Mouse (Mus musculus) myocyte (in vitro differentiated cells): ENCODE results near the gene Ski. TPM values are rescaled to one million over a fixed set of nuclear protein-coding genes. Genes with fewer than 3 reads are reported as not detected.

Experiments
- H3K27me3 ChIP-seq: one replicate; pipeline ENCODE4 v1.6.1; 2011; ENCODE audit not compliant: control insufficient read depth, insufficient read depth, insufficient read length
- H3K36me3 ChIP-seq: one replicate; pipeline ENCODE4 v1.6.1; 2011; ENCODE audit not compliant: control insufficient read depth, insufficient read depth
- H3K4me2 ChIP-seq: one replicate; pipeline ENCODE4 v1.6.1; 2011; ENCODE audit warnings: low read depth, control low read depth
- H3K4me3 ChIP-seq: one replicate; pipeline ENCODE4 v1.5.1; 2011; ENCODE audit warnings: mild to moderate bottlenecking, control low read depth, moderate library complexity
- H3K79me2 ChIP-seq: one replicate; pipeline ENCODE4 v1.6.1; 2011; ENCODE audit not compliant: control insufficient read depth, insufficient read depth
- H3ac ChIP-seq: one replicate; pipeline ENCODE4 v1.6.1; 2011; ENCODE audit not compliant: control insufficient read depth, insufficient read length
- CEBPB ChIP-seq: IDR thresholded peaks from 2 replicates; pipeline ENCODE4 v1.6.1; 2011; ENCODE audit warnings: mild to moderate bottlenecking, moderate library complexity; ENCODE audit not compliant: poor library complexity, insufficient read depth, severe bottlenecking
- E2F4 ChIP-seq: IDR thresholded peaks from one replicate; pipeline ENCODE4 v1.6.1; 2011; ENCODE audit warnings: mild to moderate bottlenecking, control low read depth, moderate library complexity; ENCODE audit not compliant: insufficient read depth
- MAX ChIP-seq: IDR thresholded peaks from one replicate; pipeline ENCODE4 v1.6.1; 2011; ENCODE audit warnings: low read depth, mild to moderate bottlenecking, control low read depth
- MYOD1 ChIP-seq, 3 experiments: IDR thresholded peaks; one replicate each; pipeline ENCODE4 v1.6.1; 2011; ENCODE audit warnings: control low read depth in 2 of 3, low read depth in 2 of 3, mild to moderate bottlenecking in 2 of 3, moderate library complexity in 1 of 3; ENCODE audit not compliant: insufficient read length in 2 of 3, control insufficient read depth in 1 of 3
- MYOG ChIP-seq, 3 experiments: IDR thresholded peaks; one replicate each; pipeline ENCODE4 v1.6.1; 2011; ENCODE audit warnings: control low read depth in 2 of 3, low read depth in 2 of 3, mild to moderate bottlenecking in 2 of 3; ENCODE audit not compliant: insufficient read length in 2 of 3, control insufficient read depth in 1 of 3, insufficient read depth in 1 of 3
- POLR2A ChIP-seq: IDR thresholded peaks from one replicate; pipeline ENCODE4 v1.6.1; 2011; ENCODE audit warnings: low read depth, mild to moderate bottlenecking, control low read depth, moderate library complexity; ENCODE audit not compliant: insufficient read length
- POLR2AphosphoS2 ChIP-seq: IDR thresholded peaks from one replicate; pipeline ENCODE4 v1.6.1; 2011; ENCODE audit warnings: low read depth, control low read depth; ENCODE audit not compliant: insufficient read length
- REST ChIP-seq: IDR thresholded peaks from one replicate; pipeline ENCODE4 v1.6.1; 2011; ENCODE audit warnings: mild to moderate bottlenecking, control low read depth, moderate library complexity; ENCODE audit not compliant: insufficient read depth, insufficient read length
- SRF ChIP-seq: IDR thresholded peaks from one replicate; pipeline ENCODE4 v1.6.1; 2011; ENCODE audit warnings: low read depth; ENCODE audit not compliant: control insufficient read depth, insufficient read length
- TCF12 ChIP-seq: IDR thresholded peaks from one replicate; pipeline ENCODE4 v1.6.1; 2011; ENCODE audit warnings: mild to moderate bottlenecking, control low read depth; ENCODE audit not compliant: poor library complexity, insufficient read depth, severe bottlenecking
- TCF3 ChIP-seq: IDR thresholded peaks from one replicate; pipeline ENCODE4 v1.6.1; 2011; ENCODE audit warnings: low read depth, control low read depth; ENCODE audit not compliant: insufficient read length
- USF1 ChIP-seq: IDR thresholded peaks from one replicate; pipeline ENCODE4 v1.6.1; 2011; ENCODE audit warnings: low read depth, mild to moderate bottlenecking, control low read depth, moderate library complexity
- polyA plus RNA-seq: library from polyadenylated mRNA; unstranded; fragments of >200 nt; fragmentation: generic; extraction: Trizol; gene quantifications from one replicate; pipeline ENCODE4 v1.2.1, GENCODE M21; 2012; ENCODE audit warnings: missing spikeins

The Ski gene
- polyA plus RNA-seq, 1 experiment = 54.5 TPM

DNA sequence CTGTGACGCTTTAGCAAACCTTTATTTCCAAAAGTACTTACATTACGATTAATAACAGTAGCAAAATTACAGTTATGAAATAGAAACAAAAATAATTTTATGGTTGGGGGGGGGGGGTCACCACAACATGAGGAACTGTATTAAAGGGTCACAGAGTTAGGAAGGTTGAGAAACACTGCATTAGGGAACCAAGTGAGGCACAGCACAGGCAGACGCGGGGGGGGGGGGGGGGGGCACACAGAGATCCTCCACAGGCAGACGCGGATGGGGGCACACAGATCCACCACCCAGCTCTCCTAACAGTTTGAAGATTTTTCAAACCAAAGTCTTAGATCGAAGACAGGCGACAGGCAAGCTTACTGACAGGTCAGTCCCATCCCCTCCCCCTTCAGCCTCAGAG is 15.9 kb downstream of the Ski start:
- Histone ChIP-seq H3K27me3 (no peaks in the 10 kb centered on the region), H3K4me2 (no peak overlapping the region), H3K36me3 (peaks cover 5% of the 10 kb centered on the region), H3ac (no peak overlapping the region), H3K4me3 (no peak overlapping the region), H3K79me2 (peaks cover 100% of the 10 kb centered on the region)
- no peak for TF ChIP-seq CEBPB
- TF ChIP-seq MYOG (IDR thresholded peaks at IDR 0.05; ENCODE audit: control insufficient read depth in 1 of 3, insufficient read depth in 1 of 3, insufficient read length in 2 of 3, low read depth in 2 of 3) = no peak
- no peak for TF ChIP-seq MAX
- TF ChIP-seq TCF3 = no peak
- TF ChIP-seq MYOD1 (IDR thresholded peaks at IDR 0.05; ENCODE audit: control insufficient read depth in 1 of 3, insufficient read length in 2 of 3, low read depth in 2 of 3) = no peak
- no peak for TF ChIP-seq TCF12
- no peak for TF ChIP-seq SRF
- TF ChIP-seq POLR2AphosphoS2 = no peak
- no peak for TF ChIP-seq REST
- TF ChIP-seq POLR2A = no peak

DNA sequence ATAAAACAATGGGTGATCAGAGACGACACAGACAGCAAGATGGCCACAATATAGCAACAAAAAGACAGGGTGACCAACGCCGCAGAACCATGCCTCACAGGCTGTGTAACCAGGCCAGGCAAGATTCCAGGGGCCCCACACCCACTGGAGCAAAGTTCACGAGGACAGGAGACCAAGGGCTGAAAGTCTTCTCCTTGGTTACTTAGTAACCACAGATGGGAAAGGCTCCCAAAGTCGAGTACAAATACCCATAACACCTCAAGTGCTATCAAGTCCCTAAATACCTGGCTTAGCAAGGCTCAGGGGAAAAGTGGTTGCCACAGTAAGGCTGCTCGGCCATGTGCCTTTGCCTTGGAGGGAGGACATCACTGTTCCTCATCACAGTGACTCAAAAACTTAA is 16.5 kb downstream of the Ski start:
- peaks cover 5% of the 10 kb centered on the region for H3K36me3 ChIP-seq
- no peak overlapping the region for H3ac ChIP-seq
- H3K4me2 ChIP-seq = no peak overlapping the region
- H3K79me2 ChIP-seq = peaks cover 100% of the 10 kb centered on the region
- TF ChIP-seq POLR2AphosphoS2 (no peak), SRF (no peak), POLR2A (no peak), MYOD1 (IDR thresholded peaks at IDR 0.05; ENCODE audit: control insufficient read depth in 1 of 3, insufficient read length in 2 of 3, low read depth in 2 of 3) (no peak), TCF3 (no peak), CEBPB (no peak), E2F4 (no peak), REST (no peak), TCF12 (no peak), MYOG (IDR thresholded peaks at IDR 0.05; ENCODE audit: control insufficient read depth in 1 of 3, insufficient read depth in 1 of 3, insufficient read length in 2 of 3, low read depth in 2 of 3) (no peak)
- no peak overlapping the region for H3K4me3 ChIP-seq
- no peaks in the 10 kb centered on the region for H3K27me3 ChIP-seq

DNA sequence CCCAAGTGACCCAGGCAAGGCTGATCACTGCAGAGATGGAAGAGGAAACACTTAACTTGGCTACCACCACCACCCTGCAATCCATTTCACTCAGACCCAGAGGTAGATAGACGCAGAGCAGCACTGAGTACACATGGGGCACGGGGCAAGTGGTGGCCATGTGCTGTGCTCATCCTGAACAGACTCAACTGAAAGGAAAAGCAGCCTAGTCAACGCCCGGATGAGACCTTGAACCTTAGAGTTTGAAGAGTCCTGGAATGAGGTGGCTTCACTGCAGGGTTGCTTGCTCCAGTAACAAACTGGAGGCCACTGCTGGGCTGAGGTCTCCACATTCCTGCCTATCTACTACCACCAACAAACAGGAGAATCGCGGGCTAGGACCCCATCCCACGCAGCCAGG is 20.6 kb downstream of the Ski start:
- H3ac ChIP-seq = no peak overlapping the region
- H3K27me3 ChIP-seq = no peaks in the 10 kb centered on the region
- peaks cover 100% of the 10 kb centered on the region for H3K79me2 ChIP-seq
- H3K4me2 ChIP-seq = no peak overlapping the region
- H3K36me3 ChIP-seq = no peaks in the 10 kb centered on the region
- no peak for TF ChIP-seq E2F4
- no peak for TF ChIP-seq USF1
- TF ChIP-seq REST = no peak
- TF ChIP-seq TCF3 = no peak
- TF ChIP-seq MAX = no peak
- TF ChIP-seq MYOD1 (IDR thresholded peaks at IDR 0.05; ENCODE audit: control insufficient read depth in 1 of 3, insufficient read length in 2 of 3, low read depth in 2 of 3) = no peak
- no peak for TF ChIP-seq POLR2A
- no peak for TF ChIP-seq TCF12
- no peak for TF ChIP-seq MYOG (IDR thresholded peaks at IDR 0.05; ENCODE audit: control insufficient read depth in 1 of 3, insufficient read depth in 1 of 3, insufficient read length in 2 of 3, low read depth in 2 of 3)
- no peak for TF ChIP-seq CEBPB
- TF ChIP-seq POLR2AphosphoS2 = no peak
- no peak for TF ChIP-seq SRF
- H3K4me3 ChIP-seq = no peak overlapping the region

DNA sequence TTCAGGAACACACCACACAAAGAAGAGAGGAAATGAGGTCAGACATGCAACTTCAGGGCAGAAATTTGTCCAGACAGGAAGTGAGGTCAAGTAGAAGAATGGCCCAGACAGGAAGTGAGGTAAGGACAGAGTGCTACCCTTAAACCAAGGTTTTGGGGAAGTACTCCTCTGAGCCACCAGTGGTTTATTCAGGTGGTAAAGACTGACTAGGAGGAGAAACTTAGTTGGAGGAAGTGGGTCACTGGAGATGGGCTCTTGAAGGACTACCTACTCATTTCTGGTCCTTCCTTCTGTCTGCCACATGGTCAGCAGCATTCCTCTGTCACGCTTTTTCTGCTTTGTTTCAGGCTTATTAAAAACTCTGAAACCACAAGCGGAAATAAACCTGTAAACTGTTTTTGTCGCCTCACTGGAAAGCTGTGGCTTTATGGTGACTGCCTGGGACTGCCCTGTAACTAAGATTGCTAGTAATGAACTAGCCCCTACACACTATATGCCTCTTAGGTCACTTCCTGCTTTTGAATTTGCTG is 21.5 kb downstream of the Ski start:
- Histone ChIP-seq H3K79me2 (peaks cover 100% of the 10 kb centered on the region), H3K4me2 (no peak overlapping the region), H3ac (no peak overlapping the region), H3K4me3 (no peak overlapping the region), H3K27me3 (no peaks in the 10 kb centered on the region), H3K36me3 (no peaks in the 10 kb centered on the region)
- TF ChIP-seq MYOG (IDR thresholded peaks at IDR 0.05; ENCODE audit: control insufficient read depth in 1 of 3, insufficient read depth in 1 of 3, insufficient read length in 2 of 3, low read depth in 2 of 3) = no peak
- no peak for TF ChIP-seq POLR2A
- no peak for TF ChIP-seq POLR2AphosphoS2
- no peak for TF ChIP-seq CEBPB
- TF ChIP-seq TCF3 = no peak
- TF ChIP-seq E2F4 = no peak
- TF ChIP-seq TCF12 = no peak
- no peak for TF ChIP-seq USF1
- TF ChIP-seq MAX = no peak
- no peak for TF ChIP-seq SRF
- no peak for TF ChIP-seq MYOD1 (IDR thresholded peaks at IDR 0.05; ENCODE audit: control insufficient read depth in 1 of 3, insufficient read length in 2 of 3, low read depth in 2 of 3)

DNA sequence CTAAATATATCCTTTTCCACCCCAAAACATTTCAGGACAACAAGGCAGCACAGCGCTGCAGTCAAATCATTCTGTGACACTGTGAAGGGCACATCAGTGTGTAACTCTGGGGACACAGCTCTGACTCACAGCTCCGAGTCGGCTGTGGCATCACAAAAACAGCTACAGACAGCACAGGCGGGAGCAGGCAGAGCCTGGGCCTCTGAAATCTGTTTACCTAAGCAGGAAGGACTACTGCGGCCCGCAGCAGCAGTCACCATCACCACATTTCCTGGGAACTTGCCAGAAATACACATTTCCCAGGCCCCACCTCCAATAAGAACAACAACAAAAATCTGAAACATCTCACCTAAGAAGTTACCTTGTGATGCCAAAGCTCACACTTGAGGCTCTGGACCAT is 24.7 kb downstream of the Ski start:
- no peaks in the 10 kb centered on the region for H3K27me3 ChIP-seq
- peak overlapping the region; percentile 24 for H3K4me2 ChIP-seq
- TF ChIP-seq REST = no peak
- TF ChIP-seq MAX = no peak
- no peak for TF ChIP-seq TCF12
- no peak for TF ChIP-seq CEBPB
- H3K4me3 ChIP-seq = no peak overlapping the region
- peaks cover 100% of the 10 kb centered on the region for H3K79me2 ChIP-seq
- H3ac ChIP-seq = no peak overlapping the region
- no peaks in the 10 kb centered on the region for H3K36me3 ChIP-seq
